Mouse (Mus musculus) hindbrain, embryonic 10.5 days (tissue): ENCODE measurements around the gene Nt5dc2. TPM values are rescaled to one million over a fixed set of nuclear protein-coding genes. Genes with fewer than 3 reads are reported as not detected.

Experiments
- DNase-seq: peaks from one replicate; pipeline ENCODE4 v3.0.0-alpha.2; 2017; ENCODE audit warnings: low spot score
- H3K27ac ChIP-seq: fragments of 300-500 bp; sonication (generic); 2 replicates; pipeline ENCODE4 v1.5.1; 2016; ENCODE audit warnings: mild to moderate bottlenecking, moderate library complexity
- H3K27me3 ChIP-seq: fragments of 300-500 bp; sonication (generic); 2 replicates; pipeline ENCODE4 v1.6.1; 2016; ENCODE audit warnings: mild to moderate bottlenecking; ENCODE audit not compliant: poor library complexity, insufficient read depth, severe bottlenecking
- H3K36me3 ChIP-seq: fragments of 300-500 bp; sonication (generic); 2 replicates; pipeline ENCODE4 v1.6.1; 2016; ENCODE audit warnings: mild to moderate bottlenecking, moderate library complexity
- H3K4me1 ChIP-seq: fragments of 300-500 bp; sonication (generic); replicated peaks from 2 replicates; pipeline ENCODE4 v1.6.1; 2016; ENCODE audit warnings: mild to moderate bottlenecking
- H3K4me3 ChIP-seq: fragments of 300-500 bp; sonication (generic); 2 replicates; pipeline ENCODE4 v1.5.1; 2016; ENCODE audit warnings: mild to moderate bottlenecking, moderate library complexity
- H3K9me3 ChIP-seq: fragments of 300-500 bp; sonication (generic); 2 replicates; pipeline ENCODE4 v1.6.1; 2016; ENCODE audit warnings: mild to moderate bottlenecking, moderate library complexity
- WGBS: fragments of 180-500 bp; shearing (Covaris S2); methylation state at CpG from one replicate; pipeline ENCODE4 v1.1.7; 2016; 5-methylcytosine and 5-hydroxymethylcytosine counted together
- polyA plus RNA-seq: library from polyadenylated mRNA; unstranded; fragments of >200 nt; fragmentation: Nextera tagmentation; extraction: Ambion mirVana; gene quantifications from 2 replicates; pipeline ENCODE4 v1.2.1, GENCODE M21; 2016

The Nt5dc2 gene
- polyA plus RNA-seq, 1 experiment from 2014 or later, result 610 TPM

DNA sequence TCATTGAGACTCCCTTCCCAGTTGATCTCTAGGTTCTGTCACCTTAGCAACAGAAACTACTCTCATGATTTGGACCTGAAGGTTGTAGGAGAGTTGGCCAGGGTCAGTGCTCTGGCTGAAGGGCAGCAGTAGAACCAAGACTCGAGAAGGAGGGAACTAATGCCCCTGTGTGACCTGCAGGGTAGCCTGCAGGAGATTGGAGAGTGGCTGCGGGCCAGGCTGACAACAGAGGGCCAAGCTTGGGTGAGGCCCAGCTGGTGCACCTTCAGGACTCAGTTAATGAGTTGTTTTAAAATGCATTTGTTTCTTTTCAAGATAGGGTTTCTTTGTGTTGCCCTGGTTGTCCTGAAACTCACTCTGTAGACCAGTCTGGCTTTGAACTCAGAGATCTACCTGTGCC is 34.2 kb downstream of the Nt5dc2 start:
- Histone ChIP-seq H3K27ac (peak overlapping the region; percentile 29; the same call in 1 of the 2 replicates), H3K4me1 (peaks cover 31% of the 10 kb centered on the region), H3K4me3 (no peak overlapping the region), H3K27me3 (no peaks in the 10 kb centered on the region), H3K36me3 (peaks cover 4% of the 10 kb centered on the region), H3K9me3 (no peaks in the 10 kb centered on the region)
- DNase-seq, result no peak
- 77% methylated on average over 2 of the region's 2 CpGs for WGBS

DNA sequence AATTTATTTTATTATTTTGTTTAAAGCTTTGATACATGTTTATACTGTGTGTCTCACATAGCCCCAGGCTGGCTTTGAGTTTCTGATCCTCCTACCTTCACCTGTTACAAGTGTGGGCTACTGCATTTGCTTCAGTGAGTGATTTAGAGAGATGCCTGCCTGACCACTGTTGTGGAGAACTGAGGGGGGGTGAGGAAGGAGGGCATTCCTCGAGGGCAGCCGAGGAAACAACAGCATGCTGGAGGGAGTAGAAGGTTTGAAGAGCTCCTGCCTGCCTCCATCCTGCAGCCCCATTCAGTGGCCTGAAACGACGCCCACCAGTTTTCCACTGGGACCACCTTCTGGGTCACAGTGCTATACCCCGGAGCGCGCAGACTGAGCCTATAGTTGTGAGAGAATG is 34.6 kb downstream of the Nt5dc2 start:
- 54% methylated on average over 7 of the region's 7 CpGs for WGBS
- Histone ChIP-seq H3K36me3 (peaks cover 8% of the 10 kb centered on the region), H3K27ac (peak overlapping the region; percentile 56; the same call in 1 of the 2 replicates), H3K4me3 (no peak overlapping the region), H3K4me1 (peaks cover 29% of the 10 kb centered on the region), H3K9me3 (no peaks in the 10 kb centered on the region), H3K27me3 (no peaks in the 10 kb centered on the region)
- no peak for DNase-seq

DNA sequence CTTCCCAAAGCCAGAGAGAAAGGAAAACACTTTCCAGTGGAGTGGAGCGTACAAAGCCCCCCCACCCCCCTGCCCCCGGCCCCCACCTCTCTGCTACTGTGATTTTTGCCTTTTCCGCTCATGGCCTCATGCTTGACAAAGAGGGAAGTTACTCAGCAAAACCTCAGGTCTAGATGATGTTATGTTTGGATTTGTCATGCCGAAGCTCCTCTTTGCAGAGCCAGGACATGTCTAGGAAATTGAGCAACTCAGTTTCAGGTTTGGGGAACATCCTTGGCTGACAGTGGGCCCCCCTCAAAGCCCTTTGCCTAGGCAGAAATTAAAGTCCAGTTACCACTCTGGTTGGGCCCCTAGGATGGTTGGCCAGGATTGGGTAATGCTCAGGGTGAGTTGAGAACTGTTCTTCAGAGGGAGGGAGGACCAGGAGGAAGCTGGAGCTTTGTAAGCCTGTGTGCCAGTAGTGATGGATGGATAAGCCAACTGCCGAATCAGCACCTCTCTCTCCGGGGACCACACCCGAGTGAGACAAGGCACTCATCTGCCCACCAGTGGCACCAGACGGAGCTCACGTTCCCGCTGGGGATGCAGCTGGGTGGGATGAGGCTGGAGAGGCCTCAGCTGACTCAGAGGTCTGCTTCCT is 35.3 kb downstream of the Nt5dc2 start:
- Histone ChIP-seq H3K36me3 (peaks cover 15% of the 10 kb centered on the region), H3K27ac (no peak overlapping the region; the same call in 1 of the 2 replicates), H3K4me3 (peak overlapping the region; percentile 14; the same call in 1 of the 2 replicates), H3K9me3 (no peaks in the 10 kb centered on the region), H3K27me3 (no peaks in the 10 kb centered on the region), H3K4me1 (peaks cover 28% of the 10 kb centered on the region)
- WGBS, result 69% methylated on average over 10 of the region's 10 CpGs
- DNase-seq, result no peak

DNA sequence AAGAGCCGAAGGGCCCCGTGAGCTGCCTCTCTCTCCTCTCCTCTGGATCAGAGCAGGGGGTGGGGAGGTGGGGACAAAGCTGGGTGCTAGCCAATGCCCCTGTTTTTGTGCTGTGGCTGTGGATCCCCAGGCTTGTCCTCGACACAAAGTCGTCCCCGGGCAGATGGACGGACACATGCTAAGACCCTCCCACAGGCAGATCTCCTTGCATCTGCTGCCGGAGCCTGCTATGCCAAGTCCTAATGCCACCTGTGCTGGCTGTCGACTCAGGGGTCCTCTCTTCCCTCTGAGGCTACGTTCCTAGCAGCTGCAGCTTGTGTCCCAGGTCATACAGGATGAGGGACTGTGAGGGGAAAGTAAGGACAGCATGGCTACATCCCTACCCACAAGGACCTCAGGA is 36.0 kb downstream of the Nt5dc2 start:
- no peak for DNase-seq
- no peaks in the 10 kb centered on the region for H3K9me3 ChIP-seq
- 72% methylated on average over 9 of the region's 9 CpGs for WGBS
- peaks cover 22% of the 10 kb centered on the region for H3K36me3 ChIP-seq
- H3K27ac ChIP-seq, result peak overlapping the region; percentile 1; the same call in 1 of the 2 replicates
- no peaks in the 10 kb centered on the region for H3K27me3 ChIP-seq
- H3K4me1 ChIP-seq, result peaks cover 31% of the 10 kb centered on the region
- peak overlapping the region; percentile 20; the same call in 1 of the 2 replicates for H3K4me3 ChIP-seq

DNA sequence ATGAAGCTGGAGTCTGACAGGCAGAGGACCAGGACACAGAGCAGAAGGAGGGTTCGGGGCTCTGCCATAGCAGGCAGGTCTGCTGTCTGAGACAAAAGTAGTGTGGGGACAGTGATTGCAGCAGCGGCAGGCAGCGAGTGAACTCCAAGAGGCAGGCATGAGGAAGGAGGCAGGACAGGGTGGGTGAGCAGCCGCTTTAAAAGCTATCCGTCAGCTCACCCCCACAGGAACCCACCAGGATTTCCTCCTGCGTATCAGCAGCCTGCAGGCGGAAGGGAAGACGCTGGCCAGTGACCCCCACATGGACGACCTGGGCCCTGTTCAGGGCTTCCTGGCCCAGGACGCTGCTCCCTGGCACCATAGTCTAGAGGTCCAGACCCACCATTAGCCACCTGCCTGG is 37.6 kb downstream of the Nt5dc2 start, which contains the start of gene Stab1:
Stab1 (minus strand) TSS at position 217 of the 400 bp plus-strand sequence.
- Histone ChIP-seq H3K27ac (peak within 1 kb of the TSS; percentile 1; the same call in 1 of the 2 replicates), H3K4me1 (peaks cover 27% of the 10 kb centered on the region), H3K4me3 (peak within 1 kb of the TSS; percentile 20), H3K9me3 (no peaks in the 10 kb centered on the region), H3K27me3 (no peaks in the 10 kb centered on the region), H3K36me3 (peaks cover 38% of the 10 kb centered on the region)
- 55% methylated on average over 10 of the region's 10 CpGs for WGBS
- no peak for DNase-seq

GRCm38 (mm10) chr14:31169508-31169907 is 38.7 kb downstream of the Nt5dc2 start:
- DNase-seq, result no peak
- Histone ChIP-seq H3K36me3 (peaks cover 49% of the 10 kb centered on the region), H3K4me1 (peaks cover 27% of the 10 kb centered on the region), H3K4me3 (no peak overlapping the region), H3K27ac (no peak overlapping the region), H3K9me3 (no peaks in the 10 kb centered on the region), H3K27me3 (no peaks in the 10 kb centered on the region)
- WGBS, result 85% methylated on average over 6 of the region's 6 CpGs

GRCm38 (mm10) chr14:31170963-31171362 is 40.1 kb downstream of the Nt5dc2 start:
- WGBS, result 91% methylated on average over 13 of the region's 13 CpGs
- Histone ChIP-seq H3K4me1 (peaks cover 18% of the 10 kb centered on the region), H3K27me3 (no peaks in the 10 kb centered on the region), H3K27ac (no peak overlapping the region; the same call in 1 of the 2 replicates), H3K36me3 (peaks cover 63% of the 10 kb centered on the region), H3K4me3 (no peak overlapping the region), H3K9me3 (no peaks in the 10 kb centered on the region)
- DNase-seq, result no peak

DNA sequence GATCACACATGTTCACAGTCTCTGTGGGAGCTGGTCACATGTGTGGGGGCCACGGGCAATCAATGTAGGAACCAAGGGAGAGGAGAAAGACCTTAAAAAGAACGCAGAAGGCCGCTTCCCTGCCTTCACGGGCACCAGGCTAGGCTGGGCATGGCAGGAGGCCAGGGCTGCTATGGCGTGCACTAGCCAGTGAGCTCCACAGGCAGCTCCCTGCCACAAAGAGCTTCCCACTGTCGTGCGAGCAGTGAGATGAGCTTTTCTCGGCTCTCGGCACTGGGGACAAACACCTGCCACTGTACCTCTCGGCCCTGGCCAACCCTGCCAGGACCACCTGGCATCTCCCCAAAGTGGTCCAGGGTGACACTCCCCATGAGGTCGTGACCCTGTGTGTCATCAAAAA is 40.5 kb downstream of the Nt5dc2 start:
- WGBS, result 92% methylated on average over 11 of the region's 11 CpGs
- Histone ChIP-seq H3K27ac (no peak overlapping the region; the same call in 1 of the 2 replicates), H3K4me3 (no peak overlapping the region), H3K9me3 (no peaks in the 10 kb centered on the region), H3K36me3 (peaks cover 68% of the 10 kb centered on the region), H3K4me1 (peaks cover 13% of the 10 kb centered on the region), H3K27me3 (no peaks in the 10 kb centered on the region)
- DNase-seq, result no peak

DNA sequence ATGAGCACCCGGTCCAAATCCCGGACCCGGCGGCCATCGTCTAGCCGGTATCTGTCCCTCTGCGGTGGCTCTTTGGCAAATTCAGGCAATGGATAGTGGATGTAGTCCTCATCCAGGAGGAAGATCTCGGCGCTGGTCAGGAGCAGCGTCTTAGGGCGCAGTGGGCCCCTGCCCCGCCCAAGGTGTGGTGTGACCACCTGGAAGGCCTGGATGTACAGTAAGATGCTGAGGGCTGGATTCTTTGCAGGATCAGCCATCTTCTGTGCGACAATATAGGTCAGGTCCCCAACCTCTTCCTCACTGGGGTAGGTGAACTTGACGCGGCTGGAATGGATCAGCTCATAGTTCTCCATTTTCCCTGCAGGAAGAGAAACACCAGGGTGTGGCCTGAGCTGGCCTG is 41.0 kb downstream of the Nt5dc2 start:
- WGBS, result 96% methylated on average over 15 of the region's 15 CpGs
- no peak overlapping the region for H3K27ac ChIP-seq
- H3K36me3 ChIP-seq, result peaks cover 72% of the 10 kb centered on the region
- H3K9me3 ChIP-seq, result no peaks in the 10 kb centered on the region
- H3K4me3 ChIP-seq, result no peak overlapping the region
- H3K4me1 ChIP-seq, result peaks cover 10% of the 10 kb centered on the region
- no peaks in the 10 kb centered on the region for H3K27me3 ChIP-seq
- no peak for DNase-seq

GRCm38 (mm10) chr14:31172781-31173455 is 42.1 kb downstream of the Nt5dc2 start:
- no peaks in the 10 kb centered on the region for H3K9me3 ChIP-seq
- H3K4me3 ChIP-seq, result no peak overlapping the region
- no peak overlapping the region for H3K27ac ChIP-seq
- H3K27me3 ChIP-seq, result no peaks in the 10 kb centered on the region
- peaks cover 83% of the 10 kb centered on the region for H3K36me3 ChIP-seq
- WGBS, result 90% methylated on average over 18 of the region's 18 CpGs
- peaks cover 10% of the 10 kb centered on the region; the same call in 1 of the 2 replicates for H3K4me1 ChIP-seq
- no peak for DNase-seq

DNA sequence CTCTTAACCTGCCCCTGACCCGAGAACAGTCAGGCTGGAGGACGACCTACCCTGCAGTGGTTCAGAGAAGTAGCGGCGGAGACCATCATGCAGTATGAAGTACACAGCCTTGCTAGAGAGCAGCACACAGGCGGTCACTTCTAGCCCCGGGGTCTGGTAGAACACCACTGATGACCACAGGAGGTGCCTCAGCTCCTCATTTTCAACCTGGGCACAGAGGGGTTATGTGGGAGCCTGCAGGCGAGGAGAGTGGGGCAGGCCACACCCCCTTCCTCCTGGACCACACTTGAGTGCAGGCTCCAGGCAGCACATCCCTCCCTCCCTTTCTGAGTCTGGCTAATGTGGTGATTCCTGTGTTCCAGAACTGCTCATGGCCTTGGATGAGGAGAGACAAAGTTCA is 42.7 kb downstream of the Nt5dc2 start:
- no peaks in the 10 kb centered on the region for H3K27me3 ChIP-seq
- no peak overlapping the region for H3K4me3 ChIP-seq
- H3K9me3 ChIP-seq, result no peaks in the 10 kb centered on the region
- no peak overlapping the region for H3K27ac ChIP-seq
- H3K4me1 ChIP-seq, result peaks cover 6% of the 10 kb centered on the region; the same call in 1 of the 2 replicates
- DNase-seq, result no peak
- WGBS, result 96% methylated on average over 7 of the region's 7 CpGs
- peaks cover 89% of the 10 kb centered on the region for H3K36me3 ChIP-seq

DNA sequence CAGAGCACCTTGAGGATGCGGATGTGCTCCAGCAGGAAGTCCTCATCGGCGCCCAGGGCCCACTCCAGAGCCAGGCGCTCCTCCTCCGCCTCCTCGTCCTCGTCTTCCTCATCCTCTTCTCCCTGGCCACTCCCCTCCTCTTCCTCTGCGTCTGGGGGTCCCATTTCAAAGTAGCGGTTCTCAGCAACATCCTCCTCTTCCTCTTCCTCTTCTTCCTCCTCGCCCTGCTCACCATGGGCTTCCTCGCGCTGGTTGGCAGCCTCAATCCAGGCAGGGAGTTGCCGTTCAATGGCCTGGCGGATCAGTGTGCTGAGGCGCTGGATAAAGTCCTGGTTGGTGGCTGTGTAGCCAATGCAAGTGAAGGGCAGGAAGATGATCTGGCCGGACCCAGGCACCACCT is 46.4 kb downstream of the Nt5dc2 start:
- no peaks in the 10 kb centered on the region for H3K4me1 ChIP-seq
- DNase-seq, result no peak
- no peaks in the 10 kb centered on the region for H3K9me3 ChIP-seq
- H3K27me3 ChIP-seq, result no peaks in the 10 kb centered on the region
- peaks cover 100% of the 10 kb centered on the region for H3K36me3 ChIP-seq
- H3K27ac ChIP-seq, result no peak overlapping the region
- H3K4me3 ChIP-seq, result no peak overlapping the region
- 94% methylated on average over 16 of the region's 16 CpGs for WGBS

GRCm38 (mm10) chr14:31177715-31178114 is 46.9 kb downstream of the Nt5dc2 start:
- Histone ChIP-seq H3K36me3 (peaks cover 100% of the 10 kb centered on the region), H3K27me3 (no peaks in the 10 kb centered on the region), H3K27ac (no peak overlapping the region), H3K4me3 (no peak overlapping the region), H3K9me3 (no peaks in the 10 kb centered on the region), H3K4me1 (no peaks in the 10 kb centered on the region)
- DNase-seq, result no peak
- WGBS, result 95% methylated on average over 5 of the region's 5 CpGs
